Mouse (Mus musculus): ENCODE measurements at regions not wholly inside any gene's neighbourhood (a gene's known extent, or its start where the extent isn't known, plus 50 kb on each side); places are given as distances from the start of the nearest gene placed in this dataset.

DNA sequence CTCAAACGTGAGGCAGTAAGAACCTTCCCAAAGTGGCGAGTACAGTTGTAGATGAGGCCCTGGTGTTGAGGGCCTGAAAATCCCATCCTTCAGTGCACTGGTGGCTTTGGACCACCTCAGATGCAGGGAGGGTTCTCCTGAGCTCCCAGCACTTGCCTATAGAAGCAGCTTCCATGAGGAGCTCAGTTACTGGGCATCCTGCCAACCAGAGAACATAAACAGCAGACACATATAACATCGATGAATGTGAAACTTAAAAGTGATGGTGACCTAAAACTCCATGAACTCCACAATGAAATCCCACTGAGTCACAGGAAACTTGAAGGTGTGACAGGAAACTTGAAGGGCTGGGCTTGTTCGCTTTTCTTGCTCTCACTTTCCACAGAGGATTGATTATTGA lies 109.1 kb downstream of the Tas2r134 start:
- no peak for ATAC-seq (replicated peaks; ENCODE audit: extremely low read depth, insufficient read depth, low FRiP score)
- Histone ChIP-seq H3K9me3 (replicated peaks; ENCODE audit: control insufficient read depth, low read length) (no peaks in the 10 kb centered on the region), H3K4me1 (ENCODE audit: control insufficient read depth, insufficient read depth, low read length) (0 out of 2 replicates have a peak, but pooled peaks cover 2% of the 10 kb centered on the region), H3K36me3 (ENCODE audit: control insufficient read depth, insufficient read depth) (no peaks in the 10 kb centered on the region), H3K4me2 (ENCODE audit: low read depth, low read length) (no peak overlapping the region), H3K9ac (ENCODE audit: low read length) (no peak overlapping the region), H3K27ac (ENCODE audit: low read length) (no peak overlapping the region), H3K4me3 (ENCODE audit: low read length) (no peak overlapping the region), H3K27me3 (ENCODE audit: control insufficient read depth, insufficient read depth, low read length) (no peaks in the 10 kb centered on the region)
- 67% methylated on average over 4 of the region's 4 CpGs for WGBS

DNA sequence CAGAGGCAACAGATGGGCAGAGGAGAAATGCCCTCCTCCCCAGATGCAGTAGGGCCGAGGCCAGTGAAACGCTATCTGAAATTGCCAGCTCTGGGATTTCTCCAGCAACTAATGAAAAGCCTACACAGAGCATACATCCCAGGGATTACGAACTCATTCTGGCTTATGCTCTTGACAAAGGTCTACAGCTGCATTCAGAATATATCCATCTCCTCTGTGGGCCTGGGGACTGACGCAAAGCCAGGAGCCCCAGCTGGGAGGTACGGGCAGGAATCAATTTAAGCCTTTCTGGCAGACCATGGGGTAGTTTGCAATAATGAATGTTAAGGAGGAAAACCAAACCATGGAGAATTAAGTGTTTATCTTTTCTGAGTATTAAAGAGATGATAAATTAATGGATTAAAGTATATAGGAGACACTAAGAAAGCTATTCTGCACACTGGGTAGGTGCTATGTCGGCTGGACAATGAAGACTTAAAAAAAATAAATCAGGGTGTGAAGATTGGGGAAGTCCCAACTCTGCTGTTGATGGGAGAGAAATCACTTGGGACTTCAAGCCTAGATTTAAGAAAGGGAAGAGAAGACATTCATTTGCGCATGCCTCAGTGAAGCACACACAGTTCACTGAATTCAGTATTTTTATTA lies 120.5 kb downstream of the Tas2r134 start:
- no peak for ATAC-seq (replicated peaks; ENCODE audit: extremely low read depth, insufficient read depth, low FRiP score)
- Histone ChIP-seq H3K27ac (ENCODE audit: low read length) (no peak overlapping the region), H3K36me3 (ENCODE audit: control insufficient read depth, insufficient read depth) (no peaks in the 10 kb centered on the region), H3K4me1 (ENCODE audit: control insufficient read depth, insufficient read depth, low read length) (no peaks in the 10 kb centered on the region), H3K4me2 (ENCODE audit: low read depth, low read length) (no peak overlapping the region), H3K9ac (ENCODE audit: low read length) (no peak overlapping the region), H3K27me3 (ENCODE audit: control insufficient read depth, insufficient read depth, low read length) (no peaks in the 10 kb centered on the region), H3K4me3 (ENCODE audit: low read length) (no peak overlapping the region), H3K9me3 (replicated peaks; ENCODE audit: control insufficient read depth, low read length) (no peaks in the 10 kb centered on the region; the same call in 1 of the 2 replicates)
- WGBS: 79% methylated on average over 7 of the region's 7 CpGs

- Histone ChIP-seq H3K27ac (ENCODE audit: low read length) (no peak overlapping the region), H3K4me3 (ENCODE audit: low read length) (no peak overlapping the region), H3K4me2 (ENCODE audit: low read depth, low read length) (no peak overlapping the region), H3K9ac (ENCODE audit: low read length) (no peak overlapping the region), H3K36me3 (ENCODE audit: control insufficient read depth, insufficient read depth) (no peaks in the 10 kb centered on the region), H3K4me1 (ENCODE audit: control insufficient read depth, insufficient read depth, low read length) (no peaks in the 10 kb centered on the region), H3K27me3 (ENCODE audit: control insufficient read depth, insufficient read depth, low read length) (no peaks in the 10 kb centered on the region), H3K9me3 (replicated peaks; ENCODE audit: control insufficient read depth, low read length) (no peaks in the 10 kb centered on the region; the same call in 1 of the 2 replicates)
- WGBS: 55% methylated on average over 3 of the region's 3 CpGs
- ATAC-seq (replicated peaks; ENCODE audit: extremely low read depth, insufficient read depth, low FRiP score): no peak
Measured at GRCm38 (mm10) chr2:51749247-51749646, 121.9 kb downstream of the Tas2r134 start.

DNA sequence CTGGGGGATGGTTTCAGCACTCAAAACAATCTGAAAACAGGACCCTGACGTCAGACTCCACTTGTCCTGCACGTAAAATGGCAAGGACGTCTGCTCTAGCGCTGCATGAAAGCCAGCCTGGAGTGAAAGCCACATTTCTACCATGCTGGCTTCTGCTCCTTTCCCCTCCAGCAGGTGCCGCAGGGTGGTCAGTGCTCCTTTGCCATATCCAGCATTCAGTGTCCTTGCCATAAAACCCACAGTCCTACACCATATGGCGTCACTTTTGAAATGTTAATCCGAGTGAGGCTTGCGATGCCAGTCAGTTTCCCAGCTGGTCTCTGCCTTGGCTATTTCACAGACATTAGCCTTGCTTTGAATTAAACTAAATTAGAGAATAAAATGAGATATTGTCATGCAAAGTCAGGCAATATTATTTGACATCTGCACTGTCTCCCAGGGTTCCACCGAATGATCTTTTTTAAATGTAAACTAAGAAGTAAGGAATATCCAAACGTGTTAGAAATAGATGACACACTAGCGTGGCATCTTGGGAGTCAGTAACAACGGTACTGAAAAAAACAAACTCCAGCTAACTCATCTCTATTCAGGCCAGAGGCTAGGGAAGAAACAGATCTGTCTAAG lies 125.7 kb downstream of the Tas2r134 start:
- H3K4me3 ChIP-seq (ENCODE audit: low read length): no peak overlapping the region
- ATAC-seq (replicated peaks; ENCODE audit: extremely low read depth, insufficient read depth, low FRiP score): no peak

GRCm38 (mm10) chr2:51753565-51754031 lies 126.3 kb downstream of the Tas2r134 start:
- H3K4me2 ChIP-seq (ENCODE audit: low read depth, low read length): no peak overlapping the region
- H3K4me3 ChIP-seq (ENCODE audit: low read length): no peak overlapping the region
- peaks cover 2% of the 10 kb centered on the region; the same call in 1 of the 2 replicates for H3K4me1 ChIP-seq (ENCODE audit: control insufficient read depth, insufficient read depth, low read length)
- H3K36me3 ChIP-seq (ENCODE audit: control insufficient read depth, insufficient read depth): no peaks in the 10 kb centered on the region
- H3K27me3 ChIP-seq (ENCODE audit: control insufficient read depth, insufficient read depth, low read length): no peaks in the 10 kb centered on the region
- H3K9ac ChIP-seq (ENCODE audit: low read length): no peak overlapping the region
- 55% methylated on average over 7 of the region's 7 CpGs for WGBS
- H3K27ac ChIP-seq (ENCODE audit: low read length): no peak overlapping the region
- no peaks in the 10 kb centered on the region; the same call in 1 of the 2 replicates for H3K9me3 ChIP-seq (replicated peaks; ENCODE audit: control insufficient read depth, low read length)
- no peak for ATAC-seq (replicated peaks; ENCODE audit: extremely low read depth, insufficient read depth, low FRiP score)

More for the DNA sequence above, 125.7 kb downstream of the Tas2r134 start:
- no peak overlapping the region for H3K27ac ChIP-seq (ENCODE audit: low read length)
- no peaks in the 10 kb centered on the region for H3K27me3 ChIP-seq (ENCODE audit: control insufficient read depth, insufficient read depth, low read length)
- no peak overlapping the region for H3K4me2 ChIP-seq (ENCODE audit: low read depth, low read length)
- H3K36me3 ChIP-seq (ENCODE audit: control insufficient read depth, insufficient read depth): no peaks in the 10 kb centered on the region
- peaks cover 2% of the 10 kb centered on the region; the same call in 1 of the 2 replicates for H3K4me1 ChIP-seq (ENCODE audit: control insufficient read depth, insufficient read depth, low read length)
- no peak overlapping the region for H3K9ac ChIP-seq (ENCODE audit: low read length)
- no peaks in the 10 kb centered on the region; the same call in 1 of the 2 replicates for H3K9me3 ChIP-seq (replicated peaks; ENCODE audit: control insufficient read depth, low read length)
- 67% methylated on average over 12 of the region's 12 CpGs for WGBS

GRCm38 (mm10) chr2:51757361-51757760 lies 130.1 kb downstream of the Tas2r134 start:
- WGBS: 87% methylated on average over 1 of the region's 1 CpGs
- ATAC-seq (replicated peaks; ENCODE audit: extremely low read depth, insufficient read depth, low FRiP score): no peak
- no peak overlapping the region for H3K27ac ChIP-seq (ENCODE audit: low read length)

GRCm38 (mm10) chr2:51758093-51758492 lies 130.8 kb downstream of the Tas2r134 start:
- no peak for ATAC-seq (replicated peaks; ENCODE audit: extremely low read depth, insufficient read depth, low FRiP score)
- Histone ChIP-seq H3K4me2 (ENCODE audit: low read depth, low read length) (no peak overlapping the region), H3K9me3 (replicated peaks; ENCODE audit: control insufficient read depth, low read length) (no peaks in the 10 kb centered on the region), H3K4me1 (ENCODE audit: control insufficient read depth, insufficient read depth, low read length) (peaks cover 2% of the 10 kb centered on the region; the same call in 1 of the 2 replicates), H3K27me3 (ENCODE audit: control insufficient read depth, insufficient read depth, low read length) (no peaks in the 10 kb centered on the region), H3K27ac (ENCODE audit: low read length) (no peak overlapping the region), H3K4me3 (ENCODE audit: low read length) (no peak overlapping the region), H3K9ac (ENCODE audit: low read length) (no peak overlapping the region), H3K36me3 (ENCODE audit: control insufficient read depth, insufficient read depth) (no peaks in the 10 kb centered on the region)
- 78% methylated on average over 8 of the region's 8 CpGs for whole genome bisulfite sequencing

More at GRCm38 (mm10) chr2:51757361-51757760, 130.1 kb downstream of the Tas2r134 start:
- no peak overlapping the region for H3K4me2 ChIP-seq (ENCODE audit: low read depth, low read length)
- H3K4me3 ChIP-seq (ENCODE audit: low read length): no peak overlapping the region
- H3K9me3 ChIP-seq (replicated peaks; ENCODE audit: control insufficient read depth, low read length): no peaks in the 10 kb centered on the region
- H3K36me3 ChIP-seq (ENCODE audit: control insufficient read depth, insufficient read depth): no peaks in the 10 kb centered on the region
- H3K4me1 ChIP-seq (ENCODE audit: control insufficient read depth, insufficient read depth, low read length): peaks cover 2% of the 10 kb centered on the region; the same call in 1 of the 2 replicates
- H3K9ac ChIP-seq (ENCODE audit: low read length): no peak overlapping the region
- H3K27me3 ChIP-seq (ENCODE audit: control insufficient read depth, insufficient read depth, low read length): no peaks in the 10 kb centered on the region

DNA sequence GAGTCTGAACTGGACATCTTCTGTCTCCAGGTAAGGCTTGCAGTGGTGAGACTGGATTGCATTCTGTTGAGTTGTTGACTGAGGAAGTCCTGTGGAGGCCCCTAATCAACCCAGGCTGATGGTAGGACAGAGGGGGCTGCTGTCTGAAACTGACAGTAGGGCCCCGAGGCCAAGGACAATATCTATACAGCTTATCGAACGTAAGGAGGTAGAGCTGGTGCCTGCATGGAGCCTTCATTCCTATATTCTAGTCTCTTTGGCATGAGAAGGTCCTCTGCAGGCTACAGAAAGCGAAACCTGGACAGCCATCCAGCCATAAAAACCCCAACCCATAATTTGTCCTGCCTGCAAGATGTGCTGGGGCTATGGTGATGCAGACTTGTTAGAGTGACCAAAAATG lies 135.6 kb downstream of the Tas2r134 start:
- no peak for ATAC-seq (replicated peaks; ENCODE audit: extremely low read depth, insufficient read depth, low FRiP score)
- H3K27ac ChIP-seq (ENCODE audit: low read length): no peak overlapping the region
- no peak overlapping the region for H3K4me3 ChIP-seq (ENCODE audit: low read length)
- H3K9ac ChIP-seq (ENCODE audit: low read length): no peak overlapping the region
- no peak overlapping the region for H3K4me2 ChIP-seq (ENCODE audit: low read depth, low read length)
- no peaks in the 10 kb centered on the region for H3K27me3 ChIP-seq (ENCODE audit: control insufficient read depth, insufficient read depth, low read length)
- WGBS: 94% methylated on average over 4 of the region's 4 CpGs
- no peaks in the 10 kb centered on the region for H3K36me3 ChIP-seq (ENCODE audit: control insufficient read depth, insufficient read depth)
- H3K9me3 ChIP-seq (replicated peaks; ENCODE audit: control insufficient read depth, low read length): no peaks in the 10 kb centered on the region
- peaks cover 3% of the 10 kb centered on the region for H3K4me1 ChIP-seq (ENCODE audit: control insufficient read depth, insufficient read depth, low read length)

- Histone ChIP-seq H3K27ac (ENCODE audit: low read length) (no peak overlapping the region; the same call in 1 of the 2 replicates), H3K9ac (ENCODE audit: low read length) (no peak overlapping the region), H3K4me3 (ENCODE audit: low read length) (no peak overlapping the region), H3K36me3 (ENCODE audit: control insufficient read depth, insufficient read depth) (no peaks in the 10 kb centered on the region), H3K27me3 (ENCODE audit: control insufficient read depth, insufficient read depth, low read length) (no peaks in the 10 kb centered on the region), H3K4me1 (ENCODE audit: control insufficient read depth, insufficient read depth, low read length) (peaks cover 13% of the 10 kb centered on the region), H3K4me2 (ENCODE audit: low read depth, low read length) (no peak overlapping the region), H3K9me3 (replicated peaks; ENCODE audit: control insufficient read depth, low read length) (no peaks in the 10 kb centered on the region)
- peak; percentile 32; the same call in 1 of the 2 replicates for ATAC-seq (replicated peaks; ENCODE audit: extremely low read depth, insufficient read depth, low FRiP score)
- 57% methylated on average over 4 of the region's 4 CpGs for WGBS
Measured at GRCm38 (mm10) chr2:51767507-51768135, 140.3 kb downstream of the Tas2r134 start.
